Mouse (Mus musculus) forebrain, embryonic 11.5 days (tissue): ENCODE data around the gene Tgfbr2. TPM values are rescaled to one million over a fixed set of nuclear protein-coding genes. Genes with fewer than 3 reads are reported as not detected.

ENCODE experiments used
- ATAC-seq: fragments of 200-750 bp; cut with Nextera tagmentation; replicated peaks from 2 replicates; pipeline ENCODE4 v1.8.0; 2017; ENCODE audit warnings: moderate TSS enrichment; ENCODE audit not compliant: low FRiP score
- DNase-seq: peaks from one replicate; pipeline ENCODE4 v3.0.0-alpha.2; 2017; ENCODE audit warnings: low spot score
- H3K27ac ChIP-seq: fragments of 300-500 bp; sonication (generic); 2 replicates; pipeline ENCODE4 v1.5.1; 2014; ENCODE audit warnings: low read depth, low read length
- H3K27me3 ChIP-seq: fragments of 300-500 bp; sonication (generic); 2 replicates; pipeline ENCODE4 v1.6.1; 2014; ENCODE audit warnings: mild to moderate bottlenecking, low read length, mixed read lengths; ENCODE audit not compliant: control insufficient read depth, insufficient read depth
- H3K36me3 ChIP-seq: fragments of 300-500 bp; sonication (generic); 2 replicates; pipeline ENCODE4 v1.6.1; 2014; ENCODE audit warnings: mild to moderate bottlenecking, low read length, moderate library complexity, mixed read lengths; ENCODE audit not compliant: control insufficient read depth, insufficient read depth
- H3K4me1 ChIP-seq: fragments of 300-500 bp; sonication (generic); replicated peaks from 2 replicates; pipeline ENCODE4 v1.6.1; 2014; ENCODE audit warnings: low read length, mixed read lengths; ENCODE audit not compliant: control insufficient read depth, insufficient read depth
- H3K4me2 ChIP-seq: fragments of 300-500 bp; sonication (generic); 2 replicates; pipeline ENCODE4 v1.6.1; 2014; ENCODE audit warnings: low read depth, mild to moderate bottlenecking, low read length, moderate library complexity, mixed read lengths; ENCODE audit not compliant: severe bottlenecking
- H3K4me3 ChIP-seq: fragments of 300-500 bp; sonication (generic); 2 replicates; pipeline ENCODE4 v1.5.1; 2014; ENCODE audit warnings: low read depth, low read length
- H3K9ac ChIP-seq: fragments of 300-500 bp; sonication (generic); 2 replicates; pipeline ENCODE4 v1.6.1; 2014; ENCODE audit warnings: low read length
- H3K9me3 ChIP-seq: fragments of 300-500 bp; sonication (generic); 2 replicates; pipeline ENCODE4 v1.6.1; 2016; ENCODE audit warnings: low read length, mixed read lengths; ENCODE audit not compliant: control insufficient read depth
- WGBS: fragments of 180-500 bp; shearing (Covaris S2); extraction: QIAGEN DNeasy Blood & Tissue Kit; methylation state at CpG from one replicate; pipeline ENCODE4 v1.1.7; 2014; 5-methylcytosine and 5-hydroxymethylcytosine counted together
- polyA plus RNA-seq: library from polyadenylated mRNA; unstranded; fragments of >200 nt; fragmentation: Nextera tagmentation; extraction: Ambion mirVana; gene quantifications from 2 replicates; pipeline ENCODE4 v1.2.1, GENCODE M21; 2014

Tgfbr2 gene
- polyA plus RNA-seq, 1 experiment from 2014 or later, result 8.1 TPM

DNA sequence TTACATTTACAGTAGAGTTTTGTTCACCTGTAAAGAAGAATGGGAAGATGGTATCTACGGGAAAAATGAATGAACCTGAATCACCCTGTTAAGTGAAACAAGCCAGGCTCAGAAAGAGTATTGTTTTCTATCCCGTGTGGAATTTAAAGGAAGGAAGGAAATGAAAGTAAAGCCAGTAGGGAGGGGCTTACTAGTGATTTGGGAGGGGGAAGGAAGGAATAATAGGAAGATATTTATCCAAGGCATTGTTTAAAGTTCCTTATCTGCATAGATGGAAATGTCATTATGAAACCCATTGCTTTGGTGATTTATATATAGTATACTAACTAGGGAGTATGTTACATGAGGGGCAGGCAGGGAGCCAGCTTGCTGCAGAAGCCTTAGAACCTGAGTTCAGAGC is 66.4 kb downstream of the Tgfbr2 start:
- DNase-seq, result no peak
- Histone ChIP-seq H3K36me3 (no peaks in the 10 kb centered on the region), H3K9ac (no peak overlapping the region), H3K27me3 (no peaks in the 10 kb centered on the region), H3K4me2 (no peak overlapping the region), H3K4me3 (no peak overlapping the region), H3K9me3 (no peaks in the 10 kb centered on the region; the same call in 1 of the 2 replicates), H3K27ac (no peak overlapping the region), H3K4me1 (no peaks in the 10 kb centered on the region)
- no peak for ATAC-seq
- 78% methylated on average over 2 of the region's 2 CpGs for WGBS

DNA sequence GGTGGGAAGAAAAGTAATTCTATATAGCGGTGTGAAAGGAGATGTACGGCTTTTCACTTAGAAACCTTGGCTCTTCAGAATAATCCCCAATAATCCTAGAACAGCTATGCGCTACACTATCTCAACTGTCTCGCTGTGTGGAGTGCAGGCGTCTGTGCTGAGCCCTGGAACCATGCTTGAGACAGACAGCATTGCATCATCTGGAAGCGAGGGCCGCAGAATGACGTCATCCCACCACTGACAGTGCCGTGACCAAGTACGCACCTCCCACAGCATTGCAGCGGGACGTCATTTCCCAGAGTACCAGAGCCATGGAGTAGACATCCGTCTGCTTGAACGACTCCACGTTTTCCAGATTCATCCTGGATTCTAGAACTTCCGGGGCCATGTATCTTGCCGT is 70.4 kb downstream of the Tgfbr2 start:
- WGBS, result 94% methylated on average over 17 of the region's 17 CpGs

GRCm38 (mm10) chr9:116101842-116102241 is 73.3 kb downstream of the Tgfbr2 start:
- WGBS, result 85% methylated on average over 11 of the region's 11 CpGs
- DNase-seq, result no peak
- H3K9me3 ChIP-seq, result no peaks in the 10 kb centered on the region
- no peaks in the 10 kb centered on the region for H3K27me3 ChIP-seq
- no peak overlapping the region for H3K27ac ChIP-seq
- no peaks in the 10 kb centered on the region for H3K36me3 ChIP-seq
- no peak for ATAC-seq
- no peak overlapping the region for H3K4me3 ChIP-seq
- H3K9ac ChIP-seq, result no peak overlapping the region
- H3K4me2 ChIP-seq, result no peak overlapping the region
- no peaks in the 10 kb centered on the region for H3K4me1 ChIP-seq

More for the DNA sequence above, 70.4 kb downstream of the Tgfbr2 start:
- H3K27ac ChIP-seq, result no peak overlapping the region
- DNase-seq (no peak), ATAC-seq (no peak)
- H3K36me3 ChIP-seq, result no peaks in the 10 kb centered on the region
- no peaks in the 10 kb centered on the region for H3K27me3 ChIP-seq
- no peak overlapping the region for H3K4me3 ChIP-seq
- no peak overlapping the region for H3K4me2 ChIP-seq
- H3K9ac ChIP-seq, result no peak overlapping the region
- no peaks in the 10 kb centered on the region for H3K4me1 ChIP-seq
- no peaks in the 10 kb centered on the region; the same call in 1 of the 2 replicates for H3K9me3 ChIP-seq

DNA sequence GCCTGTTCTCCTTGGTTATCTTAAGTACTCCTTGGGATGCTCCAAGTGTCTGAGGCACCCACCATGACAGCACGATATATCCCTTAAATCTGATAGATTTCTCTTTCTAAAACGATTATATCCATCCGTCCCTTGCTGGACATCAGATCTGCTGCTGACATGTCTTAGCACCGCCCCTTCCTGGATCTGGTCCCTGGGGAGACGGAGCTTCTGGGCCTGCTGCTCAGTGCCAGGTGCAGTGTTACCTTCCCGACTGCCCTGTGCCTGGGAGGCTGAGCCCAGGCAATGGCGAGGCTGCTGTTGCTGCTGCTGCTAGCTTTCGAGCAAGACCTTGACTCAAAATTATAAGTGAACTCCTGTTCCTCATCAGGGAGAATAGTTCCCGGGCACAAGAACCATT is 75.1 kb downstream of the Tgfbr2 start:
- no peaks in the 10 kb centered on the region for H3K27me3 ChIP-seq
- 83% methylated on average over 9 of the region's 9 CpGs for WGBS
- DNase-seq (no peak), ATAC-seq (no peak)
- no peak overlapping the region for H3K4me3 ChIP-seq
- H3K9ac ChIP-seq, result no peak overlapping the region
- no peaks in the 10 kb centered on the region for H3K9me3 ChIP-seq
- H3K4me2 ChIP-seq, result no peak overlapping the region
- H3K4me1 ChIP-seq, result no peaks in the 10 kb centered on the region
- no peak overlapping the region for H3K27ac ChIP-seq
- H3K36me3 ChIP-seq, result no peaks in the 10 kb centered on the region

GRCm38 (mm10) chr9:116099596-116099993 is 75.6 kb downstream of the Tgfbr2 start:
- DNase-seq (no peak), ATAC-seq (no peak)
- H3K4me3 ChIP-seq, result no peak overlapping the region
- WGBS, result 84% methylated on average over 6 of the region's 6 CpGs
- no peaks in the 10 kb centered on the region for H3K4me1 ChIP-seq
- no peaks in the 10 kb centered on the region for H3K27me3 ChIP-seq
- H3K27ac ChIP-seq, result no peak overlapping the region
- H3K9me3 ChIP-seq, result no peaks in the 10 kb centered on the region
- no peak overlapping the region for H3K4me2 ChIP-seq
- H3K9ac ChIP-seq, result no peak overlapping the region
- H3K36me3 ChIP-seq, result no peaks in the 10 kb centered on the region

- DNase-seq (no peak), ATAC-seq (no peak)
- no peaks in the 10 kb centered on the region for H3K9me3 ChIP-seq
- no peaks in the 10 kb centered on the region for H3K27me3 ChIP-seq
- 80% methylated on average over 16 of the region's 16 CpGs for WGBS
- no peak overlapping the region for H3K4me2 ChIP-seq
- no peak overlapping the region for H3K9ac ChIP-seq
- no peak overlapping the region for H3K4me3 ChIP-seq
- H3K27ac ChIP-seq, result no peak overlapping the region
- H3K4me1 ChIP-seq, result no peaks in the 10 kb centered on the region
- H3K36me3 ChIP-seq, result no peaks in the 10 kb centered on the region
Observed at GRCm38 (mm10) chr9:116098724-116099595, 76.2 kb downstream of the Tgfbr2 start.

DNA sequence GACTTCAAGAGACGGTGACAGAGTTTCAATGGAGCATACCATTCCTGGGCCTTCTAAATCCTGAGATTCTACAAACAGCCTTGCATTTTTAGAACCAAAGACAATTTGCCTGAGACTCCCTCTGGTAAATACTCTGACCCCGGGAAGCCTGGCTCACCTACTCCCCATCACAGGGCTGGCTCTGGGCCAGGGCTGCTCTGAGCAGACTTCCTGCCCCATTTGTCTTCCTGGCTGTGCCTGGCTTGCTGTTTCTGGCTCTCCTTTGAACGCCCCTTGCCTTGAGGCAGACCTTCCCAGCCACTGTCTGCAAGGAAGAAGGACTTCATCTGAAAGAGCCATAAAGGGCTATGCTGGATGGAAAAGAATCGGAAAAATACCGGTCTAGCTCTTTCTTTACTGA is 83.2 kb downstream of the Tgfbr2 start:
- WGBS, result 77% methylated on average over 5 of the region's 5 CpGs
- Histone ChIP-seq H3K36me3 (no peaks in the 10 kb centered on the region), H3K4me2 (no peak overlapping the region), H3K27ac (no peak overlapping the region), H3K27me3 (no peaks in the 10 kb centered on the region), H3K9ac (no peak overlapping the region), H3K4me1 (no peaks in the 10 kb centered on the region), H3K9me3 (no peaks in the 10 kb centered on the region), H3K4me3 (no peak overlapping the region)
- ATAC-seq, result no peak
- DNase-seq, result no peak

DNA sequence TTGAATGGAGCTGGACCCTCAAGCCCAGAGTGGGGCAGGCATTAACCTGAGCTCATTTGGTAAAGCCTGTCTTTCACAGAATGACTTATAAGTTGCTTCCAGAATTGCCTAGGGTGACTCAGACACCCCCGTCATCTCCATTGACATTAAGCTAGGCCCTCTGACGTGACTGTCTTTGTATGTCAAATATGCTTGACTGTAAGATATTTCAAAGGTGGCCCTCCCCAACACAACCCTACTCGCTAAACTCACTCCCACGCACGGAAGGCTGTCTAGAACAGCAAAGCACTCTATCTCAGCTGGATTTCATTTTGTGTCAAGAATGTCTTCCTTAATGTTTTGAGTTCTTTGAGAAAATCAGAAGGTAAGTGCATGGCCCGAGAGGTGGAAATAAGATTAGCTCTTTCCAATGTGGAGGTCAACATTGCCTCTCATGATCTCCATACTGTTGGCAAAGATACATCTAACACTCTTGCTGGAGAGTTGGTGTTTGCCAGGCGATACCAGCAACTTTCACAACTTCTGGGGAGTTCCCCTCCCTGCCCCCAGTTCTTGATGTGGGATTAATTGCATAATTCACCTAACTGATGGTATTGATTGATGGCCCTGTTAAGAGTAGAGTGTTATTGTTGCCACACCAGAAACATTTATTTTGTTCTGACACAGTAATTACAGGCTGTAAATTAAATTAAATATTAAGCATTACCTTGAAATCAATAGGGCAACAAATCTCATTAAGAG is 83.9 kb downstream of the Tgfbr2 start:
- ATAC-seq (no peak), DNase-seq (no peak)
- no peaks in the 10 kb centered on the region for H3K27me3 ChIP-seq
- no peaks in the 10 kb centered on the region for H3K9me3 ChIP-seq
- no peak overlapping the region for H3K4me3 ChIP-seq
- H3K4me1 ChIP-seq, result no peaks in the 10 kb centered on the region
- 93% methylated on average over 7 of the region's 7 CpGs for WGBS
- H3K4me2 ChIP-seq, result no peak overlapping the region
- H3K9ac ChIP-seq, result no peak overlapping the region
- no peak overlapping the region for H3K27ac ChIP-seq
- no peaks in the 10 kb centered on the region for H3K36me3 ChIP-seq
